Mouse (Mus musculus) CH12.LX (cell line): ENCODE measurements around the gene Tmem255b.

Experiments
- CTCF ChIP-seq, 2 experiments: IDR thresholded peaks in 1 of 2; conservative IDR thresholded peaks in 1 of 2; 2 replicates each; pipeline ENCODE4 v1.5.1; 2011 to 2012; ENCODE audit warnings: low read depth in 2 of 2, low read length in 2 of 2, improper control_type of control experiment in 1 of 2, inconsistent platforms in 1 of 2, mild to moderate bottlenecking in 1 of 2, moderate library complexity in 1 of 2
- MEF2A ChIP-seq: IDR thresholded peaks from 2 replicates; pipeline ENCODE4 v1.6.1; 2014; ENCODE audit warnings: low read depth, mild to moderate bottlenecking, inconsistent platforms, low read length, improper control_type of control experiment, borderline replicate concordance
- NRF1 ChIP-seq: IDR thresholded peaks from 2 replicates; pipeline ENCODE4 v1.6.1; 2014; ENCODE audit warnings: low read depth, mild to moderate bottlenecking, inconsistent platforms, low read length, improper control_type of control experiment, moderate library complexity

GRCm38 (mm10) chr8:13491491-13492010 is 56.6 kb downstream of the Tmem255b start:
- TF ChIP-seq CTCF (conservative IDR thresholded peaks at IDR 0.05 in 1 of 2, IDR thresholded peaks at IDR 0.05 in 1 of 2; ENCODE audit: low read depth in 2 of 2, low read length in 2 of 2) (no peak), NRF1 (no peak), MEF2A (no peak)
